Comparison of ENCODE assay signal across 33 mouse cellular contexts in the genomic region with DNA sequence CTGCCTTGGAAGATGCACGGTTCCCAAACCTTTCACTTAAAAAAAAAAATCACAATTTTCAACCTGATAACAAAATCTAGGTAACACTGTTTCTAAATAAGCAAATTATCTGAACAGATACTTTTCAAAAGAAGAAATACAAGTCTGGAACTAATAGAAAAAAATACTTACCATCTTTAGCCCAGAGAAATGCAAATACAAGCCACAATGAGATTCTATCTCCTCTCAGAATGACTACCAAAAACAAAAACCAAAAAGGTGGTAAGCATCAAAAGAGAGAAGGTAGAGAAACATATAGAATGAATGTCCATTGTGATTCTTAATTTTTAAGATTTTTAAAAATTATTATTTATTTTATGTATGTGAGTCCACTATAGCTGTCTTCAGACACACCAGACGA.
"Had no signal": no experiment of that assay in that cellular context is flagged by ENCODE, and none has a peak within 500 bp of the region (broad histone marks: within the 10 kb centered on the region; RNA-seq: fewer than 3 reads in every experiment).

No protein-coding gene starts in this region.

- H3K27me3 ChIP-seq: heart, embryonic 12.5 days; heart, embryonic 13.5 days; heart, embryonic 15.5 days; hindbrain, embryonic 12.5 days; hindbrain, embryonic 13.5 days; hindbrain, embryonic 15.5 days; intestine, embryonic 15.5 days; kidney, embryonic 15.5 days had no signal

- H3K4me3 ChIP-seq: heart, embryonic 12.5 days; heart, embryonic 13.5 days; heart, embryonic 15.5 days; hindbrain, embryonic 10.5 days; hindbrain, embryonic 12.5 days; hindbrain, embryonic 13.5 days; hindbrain, embryonic 15.5 days; intestine, embryonic 15.5 days; kidney, embryonic 15.5 days; layer of hippocampus, adult 2 months; left cerebral cortex, adult 2 months had no signal

- H3K36me3 ChIP-seq: heart, embryonic 12.5 days; heart, embryonic 13.5 days; heart, embryonic 15.5 days; hindbrain, embryonic 10.5 days; hindbrain, embryonic 12.5 days; hindbrain, embryonic 13.5 days; hindbrain, embryonic 15.5 days; intestine, embryonic 15.5 days; kidney, embryonic 15.5 days had no signal

- H3K4me2 ChIP-seq: heart, embryonic 12.5 days; heart, embryonic 13.5 days; heart, embryonic 15.5 days; hindbrain, embryonic 12.5 days; hindbrain, embryonic 13.5 days; hindbrain, embryonic 14.5 days; hindbrain, embryonic 15.5 days; intestine, embryonic 15.5 days; kidney, embryonic 15.5 days had no signal

- H3K9ac ChIP-seq: heart, embryonic 12.5 days; heart, embryonic 13.5 days; heart, embryonic 15.5 days; hindbrain, embryonic 12.5 days; hindbrain, embryonic 13.5 days; hindbrain, embryonic 14.5 days; hindbrain, embryonic 15.5 days; intestine, embryonic 15.5 days; kidney, embryonic 15.5 days had no signal

- H3K4me1 ChIP-seq: heart, embryonic 12.5 days; heart, embryonic 13.5 days; heart, embryonic 15.5 days; hindbrain, embryonic 12.5 days; hindbrain, embryonic 13.5 days; hindbrain, embryonic 15.5 days; intestine, embryonic 15.5 days had no signal

- H3K9me3 ChIP-seq: heart, embryonic 13.5 days; heart, embryonic 15.5 days; hindbrain, embryonic 12.5 days; hindbrain, embryonic 13.5 days; hindbrain, embryonic 15.5 days; intestine, embryonic 15.5 days; kidney, embryonic 15.5 days had no signal

- DNase-seq: heart, postnatal 10 days; heart, postnatal 14 days; heart, postnatal 36 days; heart, postnatal 4 days; kidney, adult 11 months; kidney, adult 18-20 months; kidney, adult 2 months; kidney, adult 8-10 months; kidney, adult 9 months; kidney, postnatal 10 days; kidney, postnatal 14 days; kidney, postnatal 25 days; kidney, postnatal 36 days; kidney, postnatal 4 days; layer of hippocampus, adult 9-11 months; layer of hippocampus, postnatal 36 days had no signal

- H3K27ac ChIP-seq: heart, embryonic 13.5 days; heart, embryonic 15.5 days; hindbrain, embryonic 10.5 days; hindbrain, embryonic 12.5 days; hindbrain, embryonic 13.5 days; hindbrain, embryonic 14.5 days; hindbrain, embryonic 15.5 days; hindbrain, postnatal 0 days; intestine, embryonic 15.5 days; kidney, embryonic 15.5 days; layer of hippocampus, adult 2 months; left cerebral cortex, adult 2 months had no signal

- ATAC-seq: hindbrain, embryonic 16.5 days; hindbrain, postnatal 0 days; inflammation-experienced regulatory T-cells, adult 6 months; intestine, embryonic 15.5 days; intestine, embryonic 16.5 days; intestine, postnatal 0 days had no signal
